Mouse (Mus musculus) ovary, adult 18-20 months (tissue): ENCODE results near the gene Gdf1.

ENCODE experiments used
- DNase-seq: peaks from one replicate; pipeline ENCODE4 v3.0.0; 2022; ENCODE audit warnings: low spot score, mixed read lengths

Gdf1 gene

DNA sequence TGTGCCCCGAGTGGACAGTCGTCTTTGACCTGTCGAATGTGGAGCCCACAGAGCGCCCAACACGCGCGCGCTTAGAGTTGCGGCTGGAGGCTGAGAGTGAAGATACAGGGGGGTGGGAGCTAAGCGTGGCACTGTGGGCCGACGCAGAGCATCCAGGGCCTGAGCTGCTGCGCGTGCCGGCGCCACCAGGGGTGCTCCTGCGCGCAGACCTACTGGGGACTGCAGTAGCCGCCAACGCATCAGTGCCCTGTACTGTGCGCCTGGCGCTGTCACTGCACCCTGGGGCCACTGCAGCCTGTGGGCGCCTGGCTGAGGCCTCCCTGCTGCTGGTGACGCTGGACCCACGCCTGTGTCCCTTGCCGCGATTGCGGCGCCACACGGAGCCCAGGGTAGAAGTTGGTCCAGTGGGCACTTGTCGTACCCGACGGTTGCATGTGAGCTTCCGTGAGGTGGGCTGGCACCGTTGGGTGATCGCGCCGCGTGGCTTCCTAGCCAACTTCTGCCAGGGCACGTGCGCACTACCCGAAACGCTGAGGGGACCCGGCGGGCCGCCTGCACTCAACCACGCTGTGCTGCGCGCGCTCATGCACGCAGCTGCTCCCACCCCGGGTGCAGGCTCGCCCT lies 1.2 kb downstream of the Gdf1 start:
- DNase-seq: no peak

GRCm38 (mm10) chr8:70331526-70331925 lies 1.9 kb downstream of the Gdf1 start:
- DNase-seq: no peak

DNA sequence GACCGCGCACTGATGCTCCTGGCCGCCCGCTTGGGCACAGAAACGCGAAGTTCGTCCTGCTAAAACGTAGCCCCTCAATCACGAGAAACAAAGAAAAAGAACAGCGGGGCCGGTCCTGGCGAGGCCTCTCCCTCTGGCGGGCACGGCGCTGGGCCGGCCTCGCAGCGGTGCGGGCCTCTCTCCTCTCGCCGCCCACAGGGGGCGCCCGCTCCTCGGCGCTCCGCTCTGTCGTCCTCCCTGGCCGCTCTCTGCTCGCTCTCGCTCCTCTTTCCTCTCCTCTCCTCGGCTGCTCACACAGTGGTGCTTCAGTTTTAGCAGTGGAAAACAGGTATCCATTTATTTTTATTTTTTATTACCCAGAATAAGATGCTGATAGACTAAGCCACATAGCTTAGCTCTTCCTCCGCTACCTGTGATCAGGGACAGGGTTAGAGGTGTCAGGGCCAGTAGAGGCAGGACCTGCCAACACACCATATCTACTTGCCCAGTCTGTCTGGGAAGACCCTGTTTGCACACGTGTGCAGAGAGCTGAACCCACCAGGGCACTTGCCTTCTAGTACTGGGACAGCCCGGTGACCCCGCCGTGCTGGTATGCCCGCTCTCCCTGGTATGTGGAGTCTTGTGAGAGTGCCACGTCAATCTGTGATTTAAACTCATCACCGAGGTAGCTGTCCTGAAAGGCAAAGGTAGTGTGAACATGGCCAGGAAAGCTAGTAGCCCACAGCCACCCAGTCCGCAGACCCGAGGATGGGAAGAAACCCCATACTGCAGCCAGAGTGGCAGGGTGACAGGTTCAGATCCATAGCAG lies 2.7 kb downstream of the Gdf1 start:
- no peak for DNase-seq

- DNase-seq: no peak
Observed at GRCm38 (mm10) chr8:70332878-70333202, 3.2 kb downstream of the Gdf1 start.

DNA sequence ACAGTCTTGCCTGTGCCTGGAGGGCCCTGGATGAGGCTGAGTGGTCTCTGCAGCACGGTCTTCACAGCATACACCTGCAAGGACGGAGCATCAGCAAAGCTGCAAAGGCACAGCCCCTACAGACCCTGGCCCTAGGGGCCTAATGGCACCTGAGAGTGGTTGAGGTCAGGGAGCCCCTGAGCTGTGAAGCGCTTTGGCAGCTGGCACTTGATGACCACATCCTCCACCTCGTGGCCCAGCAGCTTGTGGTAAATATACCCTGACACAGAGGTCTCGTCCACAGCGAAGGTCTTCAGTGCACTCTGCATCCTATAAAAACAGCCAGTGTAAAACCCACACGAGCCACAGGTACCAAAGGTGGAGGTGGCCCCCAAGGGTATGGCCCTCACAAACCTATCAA lies 9.3 kb downstream of the Gdf1 start:
- no peak for DNase-seq

- no peak for DNase-seq
Observed at GRCm38 (mm10) chr8:70340659-70341058, 11.0 kb downstream of the Gdf1 start.

GRCm38 (mm10) chr8:70342007-70342406 lies 12.4 kb downstream of the Gdf1 start:
- DNase-seq: no peak

- no peak for DNase-seq
Observed at GRCm38 (mm10) chr8:70343076-70343475, 13.5 kb downstream of the Gdf1 start.

GRCm38 (mm10) chr8:70343696-70344095 lies 14.1 kb downstream of the Gdf1 start:
- no peak for DNase-seq

- no peak for DNase-seq
Observed at GRCm38 (mm10) chr8:70344279-70344678, 14.7 kb downstream of the Gdf1 start.

GRCm38 (mm10) chr8:70347443-70347842 lies 17.8 kb downstream of the Gdf1 start:
- DNase-seq: no peak

GRCm38 (mm10) chr8:70347860-70348420 lies 18.3 kb downstream of the Gdf1 start:
- no peak for DNase-seq

- DNase-seq: no peak
Observed at GRCm38 (mm10) chr8:70351035-70351999, 21.7 kb downstream of the Gdf1 start.

DNA sequence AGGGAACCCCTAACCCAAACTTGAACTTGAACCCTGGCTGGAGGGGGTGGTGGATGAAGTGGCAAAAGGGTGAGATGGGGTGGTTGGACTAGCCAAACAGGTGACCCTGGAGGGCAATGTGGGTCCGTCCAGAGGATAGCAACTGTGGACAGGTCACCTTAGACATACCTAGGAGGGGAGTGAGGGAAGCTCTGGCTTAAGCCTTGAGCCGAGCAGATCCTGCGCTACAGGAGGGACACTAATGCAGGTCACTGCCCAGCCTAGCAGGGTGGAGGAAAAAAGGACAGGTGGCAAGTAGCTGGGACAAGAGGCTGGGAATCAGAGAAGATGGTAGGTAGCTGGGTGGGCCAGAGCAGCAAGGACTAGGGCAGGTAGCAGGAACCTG lies 22.4 kb downstream of the Gdf1 start:
- no peak for DNase-seq

- no peak for DNase-seq
Observed at GRCm38 (mm10) chr8:70352657-70353151, 23.1 kb downstream of the Gdf1 start.

DNA sequence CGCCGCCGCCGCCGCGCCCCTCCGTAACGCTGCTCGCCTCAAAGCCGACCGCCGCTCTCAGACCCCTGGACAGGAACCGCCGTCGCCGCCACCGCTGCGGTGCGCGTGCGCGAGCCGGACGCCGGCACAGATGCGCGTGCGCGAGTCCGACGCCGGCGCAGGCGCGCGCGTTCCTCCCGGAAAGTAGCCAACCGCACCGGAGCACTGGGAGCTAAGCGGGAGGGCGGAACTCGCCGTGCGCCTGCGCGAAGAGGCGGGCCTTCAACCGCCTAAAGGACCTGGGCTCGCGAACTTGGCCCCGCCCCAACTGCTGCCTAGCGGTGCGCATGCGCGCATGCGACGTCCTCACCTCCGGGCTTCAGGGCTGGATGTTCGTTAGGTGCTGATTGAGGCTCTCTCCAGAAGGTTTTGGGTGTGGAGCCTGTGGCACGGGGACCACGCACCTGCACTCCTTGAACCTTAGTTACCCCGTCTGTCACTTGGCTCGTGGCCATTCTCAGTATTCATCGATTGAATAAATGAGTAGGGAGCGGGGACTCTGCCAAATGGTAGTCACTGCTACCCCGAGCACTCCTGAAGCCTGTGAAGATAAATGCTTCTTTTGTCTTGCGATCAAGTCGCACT lies 23.7 kb downstream of the Gdf1 start, which contains the start of gene Upf1:
Gene Upf1, minus strand, starts transcription at position 85 of the 624 bp plus-strand sequence.
- DNase-seq: peak; percentile 98

DNA sequence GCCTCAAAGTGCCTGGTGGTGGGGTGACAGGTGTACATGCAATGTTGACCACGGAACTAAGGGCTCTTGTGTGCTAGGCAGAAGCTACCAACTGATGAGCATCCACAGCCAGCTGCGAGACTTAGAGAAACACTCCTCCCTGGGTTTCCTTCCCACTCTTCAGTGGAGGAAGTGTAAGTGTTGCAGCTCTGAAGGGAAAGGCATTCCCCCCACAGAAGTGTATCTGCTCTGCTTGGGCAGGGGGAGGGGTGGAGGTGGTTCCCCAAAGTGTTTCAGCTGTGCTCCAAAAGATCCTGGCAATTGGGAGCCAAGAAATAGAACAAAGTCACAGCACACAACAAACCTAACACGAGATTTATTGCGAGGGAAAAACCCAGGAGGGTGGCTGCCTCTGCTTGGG lies 24.4 kb downstream of the Gdf1 start:
- no peak for DNase-seq

DNA sequence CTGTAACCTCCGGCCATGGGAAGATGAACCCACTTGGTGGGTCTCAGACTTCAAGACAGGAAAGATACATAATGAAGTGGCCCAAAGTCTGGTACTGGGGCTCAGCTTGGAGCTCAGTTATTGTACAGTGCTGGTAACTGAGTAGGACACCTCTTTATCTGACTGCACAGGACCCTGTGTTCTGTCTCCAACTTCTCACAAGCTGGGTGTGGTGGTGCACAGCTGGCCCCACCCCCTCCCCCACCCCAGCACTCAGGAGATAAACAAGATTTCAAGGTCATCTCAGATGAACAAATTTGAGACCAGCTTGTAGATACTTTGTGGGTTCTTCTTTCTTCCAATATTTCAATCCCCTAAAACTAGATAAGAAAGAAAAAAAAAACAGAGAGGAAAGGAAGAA lies 26.5 kb downstream of the Gdf1 start:
- DNase-seq: no peak

- no peak for DNase-seq
Observed at GRCm38 (mm10) chr8:70359411-70359810, 29.8 kb downstream of the Gdf1 start.

- DNase-seq: no peak
Observed at GRCm38 (mm10) chr8:70360769-70361168, 31.2 kb downstream of the Gdf1 start.

- no peak for DNase-seq
Observed at GRCm38 (mm10) chr8:70361484-70362032, 31.9 kb downstream of the Gdf1 start.
